Mouse (Mus musculus): ENCODE results near the gene Lias. TPM values are rescaled to one million over a fixed set of nuclear protein-coding genes. Genes with fewer than 3 reads are reported as not detected.

The Lias gene
- total RNA-seq, 2 experiments from 2014 or later = 42.3 to 44.5 TPM

Other genes starting within 250 kb of the Lias start
- gene Wdr19, start 191.8 kb upstream of the Lias start, total RNA-seq (2021) = 1 to 10 TPM; 1.1 to 1.9 TPM
- 10 to 100 TPM; 17.9 to 21.1 TPM for gene Rfc1, start 55.8 kb upstream of the Lias start, total RNA-seq (2021)
- under 1 TPM; 0.15 to 0.18 TPM for gene Klb, start 43.2 kb upstream of the Lias start, total RNA-seq (2021)
- gene Rpl9, start 53 bp upstream of the Lias start, total RNA-seq (2021) = 100 to 1,000 TPM; 421 to 512 TPM
- 10 to 100 TPM in 1 of 2 experiments, 1 to 10 TPM in 1; 9.2 to 10.1 TPM for gene Ugdh, start 44.5 kb downstream of the Lias start, total RNA-seq (2021)
- not detected for gene Gm43552, start 101.3 kb downstream of the Lias start, total RNA-seq (2021)
- 10 to 100 TPM; 29.5 to 32.5 TPM for gene Smim14, start 145.7 kb downstream of the Lias start, total RNA-seq (2021)
- 10 to 100 TPM; 55.2 to 58.7 TPM for gene Ube2k, start 145.7 kb downstream of the Lias start, total RNA-seq (2021)

All from gastrocnemius, postnatal 36 days (tissue).